Mouse (Mus musculus) embryonic fibroblast, embryonic 13.5 days (primary cell): ENCODE measurements around the gene Rps23.

Source experiments
- CTCF ChIP-seq: IDR thresholded peaks from 2 replicates; pipeline ENCODE4 v1.5.1; 2011; ENCODE audit warnings: mild to moderate bottlenecking, control low read depth, low read length, moderate library complexity, borderline replicate concordance; ENCODE audit not compliant: insufficient read depth
- POLR2A ChIP-seq: IDR thresholded peaks from 2 replicates; pipeline ENCODE4 v1.6.1; 2011; ENCODE audit warnings: low read depth, mild to moderate bottlenecking, control low read depth, low read length, moderate library complexity

GRCm38 (mm10) chr13:90962836-90963760, 40.3 kb downstream of the Rps23 start:
- TF ChIP-seq CTCF, result no peak
- no peak for TF ChIP-seq POLR2A
